Mouse (Mus musculus): ENCODE measurements around the gene Ell.

Ell gene

GRCm38 (mm10) chr8:70539077-70539813, at the start of gene Ell:
Ell (plus strand) TSS chr8:70539457.
- DNase-seq (ENCODE audit: low spot score in 2 of 2), result peak; percentile 99 to 100

GRCm38 (mm10) chr8:70489576-70489975, 49.7 kb upstream of the Ell start:
- DNase-seq (ENCODE audit: low spot score in 2 of 2), result no peak

GRCm38 (mm10) chr8:70490061-70490879, 49.0 kb upstream of the Ell start:
- no peak for DNase-seq (ENCODE audit: low spot score in 2 of 2)

- DNase-seq (ENCODE audit: low spot score in 2 of 2), result no peak
Measured at GRCm38 (mm10) chr8:70490880-70491495, 48.3 kb upstream of the Ell start.

GRCm38 (mm10) chr8:70492664-70493640, 46.3 kb upstream of the Ell start, which contains the start of gene Crlf1:
Crlf1 (plus strand) TSS chr8:70493158.
- DNase-seq (ENCODE audit: low spot score in 2 of 2), result no peak

GRCm38 (mm10) chr8:70493692-70494415, 45.4 kb upstream of the Ell start:
- DNase-seq (ENCODE audit: low spot score in 2 of 2), result no peak

- DNase-seq (ENCODE audit: low spot score in 2 of 2), result no peak
Measured at GRCm38 (mm10) chr8:70494416-70494945, 44.8 kb upstream of the Ell start.

GRCm38 (mm10) chr8:70495001-70495770, 44.1 kb upstream of the Ell start:
- no peak for DNase-seq (ENCODE audit: low spot score in 2 of 2)

- DNase-seq (ENCODE audit: low spot score in 2 of 2), result no peak
Measured at GRCm38 (mm10) chr8:70495771-70496062, 43.5 kb upstream of the Ell start.

GRCm38 (mm10) chr8:70500386-70501301, 38.6 kb upstream of the Ell start:
- no peak for DNase-seq (ENCODE audit: low spot score in 2 of 2)

- DNase-seq (ENCODE audit: low spot score in 2 of 2), result no peak
Measured at GRCm38 (mm10) chr8:70501820-70502529, 37.3 kb upstream of the Ell start.

- no peak for DNase-seq (ENCODE audit: low spot score in 2 of 2)
Measured at GRCm38 (mm10) chr8:70502540-70502939, 36.7 kb upstream of the Ell start.

GRCm38 (mm10) chr8:70503062-70503750, 36.1 kb upstream of the Ell start:
- peak in 1 of 2 experiments; percentile 62 for DNase-seq (ENCODE audit: low spot score in 2 of 2)

- DNase-seq (ENCODE audit: low spot score in 2 of 2), result peak in 1 of 2 experiments; percentile 72
Measured at GRCm38 (mm10) chr8:70504291-70504716, 35.0 kb upstream of the Ell start.

- peak; percentile 66 to 67 for DNase-seq (ENCODE audit: low spot score in 2 of 2)
Measured at GRCm38 (mm10) chr8:70504851-70505250, 34.4 kb upstream of the Ell start.

- no peak for DNase-seq (ENCODE audit: low spot score in 2 of 2)
Measured at GRCm38 (mm10) chr8:70505698-70506327, 33.4 kb upstream of the Ell start.
